Mouse (Mus musculus): Measurements from ENCODE around the gene Agap3. TPM values are rescaled to one million over a fixed set of nuclear protein-coding genes. Genes with fewer than 3 reads are reported as not detected.

The Agap3 gene
- total and polyA plus RNA-seq, 3 experiments, result 116 to 203 (median 138) TPM

GRCm38 (mm10) chr5:24416222-24416736 is 35.7 kb upstream of the Agap3 start (continued):
- TF ChIP-seq TAL1 (IDR thresholded peaks at IDR 0.05; ENCODE audit: low read length) (no peak), TBP (IDR thresholded peaks at IDR 0.05; ENCODE audit: low read depth, low read length) (0 out of 2 replicates have a peak, but pooled peaks have one; percentile 21), RAD21 (IDR thresholded peaks at IDR 0.05; ENCODE audit: low read depth, low read length) (peak; percentile 55), GABPA (IDR thresholded peaks at IDR 0.05; ENCODE audit: low read depth, low read length) (no peak)

GRCm38 (mm10) chr5:24417587-24417986 is 34.4 kb upstream of the Agap3 start:
- Histone ChIP-seq H3K4me3 (ENCODE audit: control insufficient read depth in 1 of 2, insufficient read depth in 1 of 2, low read depth in 2 of 2, low read length in 2 of 2) (no peak overlapping the region), H3K4me1 (ENCODE audit: control insufficient read depth in 1 of 2, insufficient read depth in 2 of 2, low read length in 2 of 2) (peaks cover 0 to 5% of the 10 kb centered on the region in 2 experiments; a peak in 2 of 4 replicates), H3K27me3 (ENCODE audit: control insufficient read depth in 1 of 2, insufficient read depth in 2 of 2, low read length in 2 of 2) (no peaks in the 10 kb centered on the region), H3K27ac (ENCODE audit: control insufficient read depth, low read depth, low read length) (no peak overlapping the region), H3K9ac (ENCODE audit: control insufficient read depth, low read depth, low read length, poor library complexity, severe bottlenecking) (no peak overlapping the region), H3K9me3 (replicated peaks; ENCODE audit: insufficient read depth, low read length) (no peaks in the 10 kb centered on the region), H3K36me3 (ENCODE audit: control insufficient read depth in 1 of 2, insufficient read depth in 2 of 2, low read length in 2 of 2) (peaks cover 0 to under 1% of the 10 kb centered on the region in 2 experiments; a peak in 1 of 4 replicates), H3K79me2 (ENCODE audit: control insufficient read depth, insufficient read depth, low read length, poor library complexity) (no peaks in the 10 kb centered on the region)
- no peak for DNase-seq (ENCODE audit: low read depth, low spot score)
- TF ChIP-seq GATA1 (IDR thresholded peaks at IDR 0.05; ENCODE audit: low read depth, low read length) (no peak), MAZ (IDR thresholded peaks at IDR 0.05; ENCODE audit: low read depth, low read length) (no peak), JUND (IDR thresholded peaks at IDR 0.05; ENCODE audit: low read depth, low read length) (no peak), TCF12 (IDR thresholded peaks at IDR 0.05; ENCODE audit: low read depth, low read length) (no peak), KAT2A (conservative IDR thresholded peaks at IDR 0.05; ENCODE audit: low read depth, low read length) (no peak), POLR2AphosphoS2 (IDR thresholded peaks at IDR 0.05; ENCODE audit: low read length) (no peak)

- no peak for TF ChIP-seq UBTF (IDR thresholded peaks at IDR 0.05; ENCODE audit: borderline replicate concordance, insufficient read depth, low read depth, low read length)
- TF ChIP-seq MYB (IDR thresholded peaks at IDR 0.05; ENCODE audit: low read depth, low read length), result no peak
- no peak for TF ChIP-seq RAD21 (IDR thresholded peaks at IDR 0.05; ENCODE audit: low read depth, low read length)
- TF ChIP-seq TAL1 (IDR thresholded peaks at IDR 0.05; ENCODE audit: low read length), result no peak
- TF ChIP-seq MXI1 (IDR thresholded peaks at IDR 0.05; ENCODE audit: low read depth, low read length), result no peak
- no peak for TF ChIP-seq ETS1 (IDR thresholded peaks at IDR 0.05; ENCODE audit: low read depth, low read length)
- no peak for TF ChIP-seq GATA1 (IDR thresholded peaks at IDR 0.05; ENCODE audit: low read depth, low read length)
- TF ChIP-seq EP300 (IDR thresholded peaks at IDR 0.05; ENCODE audit: low read depth in 1 of 2, low read length in 2 of 2), result no peak
- TF ChIP-seq MAZ (IDR thresholded peaks at IDR 0.05; ENCODE audit: low read depth, low read length), result no peak
- no peak for TF ChIP-seq E2F4 (IDR thresholded peaks at IDR 0.05; ENCODE audit: borderline replicate concordance, low read depth, low read length)
- no peak for TF ChIP-seq MYC (IDR thresholded peaks at IDR 0.05; ENCODE audit: low read depth, low read length)
- no peak for TF ChIP-seq POLR2A (IDR thresholded peaks at IDR 0.05; ENCODE audit: control insufficient read depth in 1 of 2, insufficient read depth in 1 of 2, low read depth in 1 of 2, low read length in 2 of 2, poor library complexity in 1 of 2)
- no peak for TF ChIP-seq USF2 (IDR thresholded peaks at IDR 0.05; ENCODE audit: borderline replicate concordance in 1 of 2, insufficient read depth in 1 of 2, low read depth in 1 of 2, low read length in 2 of 2)
- TF ChIP-seq CHD2 (IDR thresholded peaks at IDR 0.05; ENCODE audit: low read length), result no peak
- TF ChIP-seq USF1 (IDR thresholded peaks at IDR 0.05; ENCODE audit: low read depth, low read length), result no peak
- TF ChIP-seq NRF1 (IDR thresholded peaks at IDR 0.05; ENCODE audit: insufficient read depth, low read depth, low read length, poor library complexity, severe bottlenecking), result no peak
- H3K4me3 ChIP-seq (ENCODE audit: control insufficient read depth in 1 of 2, insufficient read depth in 1 of 2, low read depth in 2 of 2, low read length in 2 of 2), result no peak overlapping the region
- H3K4me1 ChIP-seq (ENCODE audit: control insufficient read depth in 1 of 2, insufficient read depth in 2 of 2, low read length in 2 of 2), result peaks cover 3 to 8% of the 10 kb centered on the region in 2 experiments; a peak in 3 of 4 replicates
- H3K79me2 ChIP-seq (ENCODE audit: control insufficient read depth, insufficient read depth, low read length, poor library complexity), result peaks cover 8% of the 10 kb centered on the region; the same call in 1 of the 2 replicates
- H3K9me3 ChIP-seq (replicated peaks; ENCODE audit: insufficient read depth, low read length), result no peaks in the 10 kb centered on the region
- H3K27ac ChIP-seq (ENCODE audit: control insufficient read depth, low read depth, low read length), result no peak overlapping the region
- no peak overlapping the region for H3K9ac ChIP-seq (ENCODE audit: control insufficient read depth, low read depth, low read length, poor library complexity, severe bottlenecking)
- no peak for DNase-seq (ENCODE audit: low read depth, low spot score)
- H3K36me3 ChIP-seq (ENCODE audit: control insufficient read depth in 1 of 2, insufficient read depth in 2 of 2, low read length in 2 of 2), result peaks cover 0 to 2% of the 10 kb centered on the region in 2 experiments; a peak in 1 of 4 replicates
- H3K27me3 ChIP-seq (ENCODE audit: control insufficient read depth in 1 of 2, insufficient read depth in 2 of 2, low read length in 2 of 2), result no peaks in the 10 kb centered on the region
Observed at GRCm38 (mm10) chr5:24420381-24420780, 31.6 kb upstream of the Agap3 start.
